Comparison of ENCODE assay signal across 24 mouse cellular contexts in the genomic region with DNA sequence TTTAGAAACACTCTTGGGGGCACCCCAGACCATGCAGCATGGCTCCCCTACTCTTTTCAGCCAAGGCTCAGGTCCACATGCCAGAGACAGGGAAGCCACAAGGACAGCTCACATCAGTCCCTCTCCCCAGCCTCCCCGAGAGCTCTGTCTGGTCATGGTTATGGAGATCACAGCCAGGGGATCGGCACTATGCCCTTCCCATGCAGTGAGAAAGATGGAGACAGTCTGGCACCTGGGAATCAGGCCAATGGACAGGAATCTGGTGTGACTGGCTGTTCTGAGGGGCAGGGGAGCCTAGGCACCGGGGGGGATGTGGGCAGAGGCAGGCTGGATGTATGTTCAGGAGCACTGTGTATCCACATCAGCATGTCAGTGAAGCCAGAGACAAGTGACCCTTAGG.
DNase-seq lines count a peak whose midpoint lies in the region; ATAC-seq and TF ChIP-seq lines count a peak whose summit lies in the region.
"Had no signal": no experiment of that assay in that cellular context is flagged by ENCODE, and none has a peak within 500 bp of the region (broad histone marks: within the 10 kb centered on the region; RNA-seq: fewer than 3 reads in every experiment).

No protein-coding gene starts in this region.

- DNase-seq in layer of hippocampus, adult 2 months (ENCODE audit: low spot score in 2 of 2), result no peak
- DNase-seq in layer of hippocampus, adult 9-10 months (ENCODE audit: low spot score), result no peak
- peak; percentile 78 for DNase-seq in cerebellum, adult 11-12 months
- peak; percentile 81 for DNase-seq in cerebellum, adult 9-11 months
- no peak for DNase-seq in adrenal gland, postnatal 25 days
- no peak for DNase-seq in right cerebral cortex, postnatal 14 days
- DNase-seq: adrenal gland, adult 8-10 months; gastrocnemius, postnatal 10 days; heart, postnatal 14 days; kidney, adult 8-10 months had no signal

- ATAC-seq in forebrain, embryonic 16.5 days, result no peak
- ATAC-seq: hindbrain, embryonic 16.5 days; intestine, embryonic 15.5 days had no signal

- H3K27ac ChIP-seq in layer of hippocampus, adult 2 months, result peak overlapping the region; percentile 29; the same call in 1 of the 2 replicates
- no peak overlapping the region for H3K27ac ChIP-seq in forebrain, embryonic 16.5 days (ENCODE audit: low read length)
- H3K27ac ChIP-seq: embryonic facial prominence, embryonic 13.5 days; hindbrain, embryonic 10.5 days; intestine, embryonic 15.5 days; kidney, postnatal 0 days; left cerebral cortex, adult 2 months; limb, embryonic 13.5 days; lung, embryonic 15.5 days; midbrain, embryonic 10.5 days; neural tube, embryonic 13.5 days had no signal

- peaks cover under 1% of the 10 kb centered on the region; the same call in 1 of the 2 replicates for H3K4me1 ChIP-seq in forebrain, embryonic 16.5 days (replicated peaks; ENCODE audit: control insufficient read depth, insufficient read depth, low read length)
- H3K4me1 ChIP-seq: intestine, embryonic 15.5 days; limb, embryonic 13.5 days; lung, embryonic 15.5 days; midbrain, embryonic 10.5 days had no signal

- no peaks in the 10 kb centered on the region for H3K27me3 ChIP-seq in forebrain, embryonic 16.5 days (replicated peaks; ENCODE audit: control insufficient read depth, insufficient read depth, low read length)
- H3K27me3 ChIP-seq: embryonic facial prominence, embryonic 13.5 days; intestine, embryonic 15.5 days; limb, embryonic 13.5 days; lung, embryonic 15.5 days; neural tube, embryonic 13.5 days had no signal

- no peak overlapping the region for H3K4me3 ChIP-seq in layer of hippocampus, adult 2 months
- H3K4me3 ChIP-seq in forebrain, embryonic 16.5 days (replicated peaks; ENCODE audit: low read length), result no peak overlapping the region
- H3K4me3 ChIP-seq: embryonic facial prominence, embryonic 13.5 days; erythroblast, embryonic 14.5 days; hindbrain, embryonic 10.5 days; intestine, embryonic 15.5 days; left cerebral cortex, adult 2 months; limb, embryonic 13.5 days; lung, embryonic 15.5 days; midbrain, embryonic 10.5 days; neural tube, embryonic 13.5 days had no signal

- 75% methylated on average over 3 of the region's 3 CpGs for WGBS in forebrain, embryonic 16.5 days

- no peak for TF ChIP-seq CTCF in layer of hippocampus, adult 2 months (conservative IDR thresholded peaks at IDR 0.05)

- no peak overlapping the region for H3K9ac ChIP-seq in forebrain, embryonic 16.5 days (replicated peaks; ENCODE audit: low read depth, low read length)
- H3K9ac ChIP-seq: embryonic facial prominence, embryonic 13.5 days; intestine, embryonic 15.5 days; limb, embryonic 13.5 days; lung, embryonic 15.5 days; neural tube, embryonic 13.5 days had no signal

- H3K36me3 ChIP-seq in forebrain, embryonic 16.5 days (ENCODE audit: control insufficient read depth, insufficient read depth), result no peaks in the 10 kb centered on the region
- H3K36me3 ChIP-seq: embryonic facial prominence, embryonic 13.5 days; G1E; hindbrain, embryonic 10.5 days; intestine, embryonic 15.5 days; limb, embryonic 13.5 days; lung, embryonic 15.5 days; midbrain, embryonic 10.5 days; neural tube, embryonic 13.5 days had no signal

- no peaks in the 10 kb centered on the region for H3K9me3 ChIP-seq in forebrain, embryonic 16.5 days (ENCODE audit: control insufficient read depth, low read length)
- H3K9me3 ChIP-seq: embryonic facial prominence, embryonic 13.5 days; hindbrain, embryonic 10.5 days; intestine, embryonic 15.5 days; limb, embryonic 13.5 days; lung, embryonic 15.5 days; midbrain, embryonic 10.5 days; neural tube, embryonic 13.5 days had no signal

- no peak overlapping the region for H3K4me2 ChIP-seq in forebrain, embryonic 16.5 days (ENCODE audit: low read length)
- H3K4me2 ChIP-seq: embryonic facial prominence, embryonic 13.5 days; intestine, embryonic 15.5 days; limb, embryonic 13.5 days; liver, embryonic 11.5 days; lung, embryonic 15.5 days; neural tube, embryonic 13.5 days had no signal

Comparison
In these comparisons a context has a peak if more than half of its experiments do, and no peak if none do; other contexts are left out.
1. DNase-seq: peak in cerebellum, adult 11-12 months (single experiment) and cerebellum, adult 9-11 months (single experiment); none in layer of hippocampus, adult 2 months (0 of 2), layer of hippocampus, adult 9-10 months (single experiment), adrenal gland, postnatal 25 days (single experiment) and right cerebral cortex, postnatal 14 days (single experiment).